Mouse (Mus musculus) limb, embryonic 11.5 days (tissue): ENCODE measurements around the gene Garnl3. TPM values are rescaled to one million over a fixed set of nuclear protein-coding genes. Genes with fewer than 3 reads are reported as not detected.

Source experiments
- ATAC-seq: fragments of 200-750 bp; cut with Nextera tagmentation; 2 replicates; pipeline ENCODE4 v1.8.0; 2017; ENCODE audit warnings: low read depth; ENCODE audit not compliant: insufficient number of reproducible peaks, low FRiP score, low TSS enrichment
- DNase-seq: peaks from one replicate; pipeline ENCODE4 v3.0.0-alpha.2; 2015; ENCODE audit warnings: low spot score
- H3K27ac ChIP-seq: fragments of 300-500 bp; sonication (generic); replicated peaks from 2 replicates; pipeline ENCODE4 v1.5.1; 2014; ENCODE audit warnings: low read depth, mild to moderate bottlenecking, low read length
- H3K27me3 ChIP-seq: fragments of 300-500 bp; sonication (generic); 2 replicates; pipeline ENCODE4 v1.6.1; 2014; ENCODE audit warnings: mild to moderate bottlenecking, low read length, mixed read lengths; ENCODE audit not compliant: control insufficient read depth, insufficient read depth
- H3K36me3 ChIP-seq: fragments of 300-500 bp; sonication (generic); 2 replicates; pipeline ENCODE4 v1.6.1; 2014; ENCODE audit warnings: mild to moderate bottlenecking, low read length, moderate library complexity, mixed read lengths; ENCODE audit not compliant: control insufficient read depth, insufficient read depth
- H3K4me1 ChIP-seq: fragments of 300-500 bp; sonication (generic); 2 replicates; pipeline ENCODE4 v1.6.1; 2014; ENCODE audit warnings: low read length, mixed read lengths; ENCODE audit not compliant: control insufficient read depth, insufficient read depth
- H3K4me2 ChIP-seq: fragments of 300-500 bp; sonication (generic); 2 replicates; pipeline ENCODE4 v1.6.1; 2014; ENCODE audit warnings: low read depth, mild to moderate bottlenecking, moderate library complexity; ENCODE audit not compliant: severe bottlenecking
- H3K4me3 ChIP-seq: fragments of 300-500 bp; sonication (generic); 2 replicates; pipeline ENCODE4 v1.5.1; 2014; ENCODE audit warnings: low read depth, low read length
- H3K9ac ChIP-seq: fragments of 300-500 bp; sonication (generic); 2 replicates; pipeline ENCODE4 v1.6.1; 2014; ENCODE audit warnings: mild to moderate bottlenecking, low read length
- H3K9me3 ChIP-seq: fragments of 300-500 bp; sonication (generic); 2 replicates; pipeline ENCODE4 v1.6.1; 2016; ENCODE audit warnings: low read length; ENCODE audit not compliant: control insufficient read depth
- WGBS: fragments of 180-500 bp; shearing (Covaris S2); extraction: QIAGEN DNeasy Blood & Tissue Kit; methylation state at CpG from one replicate; pipeline ENCODE4 v1.1.7; 2014; 5-methylcytosine and 5-hydroxymethylcytosine counted together
- polyA plus RNA-seq: library from polyadenylated mRNA; unstranded; fragments of >200 nt; fragmentation: Nextera tagmentation; extraction: Ambion mirVana; gene quantifications from 2 replicates; pipeline ENCODE4 v1.2.1, GENCODE M21; 2014

The Garnl3 gene
- polyA plus RNA-seq, 1 experiment from 2014 or later, result 10.4 TPM

GRCm38 (mm10) chr2:33162126-33162525, 30.7 kb upstream of the Garnl3 start:
- ATAC-seq (no peak), DNase-seq (no peak)
- WGBS, result 100% methylated on average over 2 of the region's 2 CpGs
- Histone ChIP-seq H3K4me1 (peaks cover 32% of the 10 kb centered on the region), H3K36me3 (no peaks in the 10 kb centered on the region), H3K27me3 (0 out of 2 replicates have a peak, but pooled peaks cover 2% of the 10 kb centered on the region), H3K27ac (no peak overlapping the region), H3K9ac (peak overlapping the region; percentile 22; the same call in 1 of the 2 replicates), H3K4me3 (no peak overlapping the region), H3K9me3 (no peaks in the 10 kb centered on the region), H3K4me2 (no peak overlapping the region)

GRCm38 (mm10) chr2:33160326-33160973, 29.0 kb upstream of the Garnl3 start:
- Histone ChIP-seq H3K27ac (peak overlapping the region; percentile 77), H3K36me3 (no peaks in the 10 kb centered on the region), H3K27me3 (no peaks in the 10 kb centered on the region), H3K9me3 (no peaks in the 10 kb centered on the region), H3K4me1 (peaks cover 25% of the 10 kb centered on the region), H3K4me3 (no peak overlapping the region), H3K4me2 (no peak overlapping the region), H3K9ac (peak overlapping the region; percentile 23; the same call in 1 of the 2 replicates)
- no peak for ATAC-seq
- 61% methylated on average over 12 of the region's 12 CpGs for WGBS
- no peak for DNase-seq

- WGBS, result 91% methylated on average over 7 of the region's 7 CpGs
- Histone ChIP-seq H3K4me3 (no peak overlapping the region), H3K27me3 (no peaks in the 10 kb centered on the region), H3K27ac (0 out of 2 replicates have a peak overlapping the region, but pooled peaks have one; percentile 77), H3K4me1 (peaks cover 17% of the 10 kb centered on the region), H3K36me3 (no peaks in the 10 kb centered on the region), H3K9me3 (no peaks in the 10 kb centered on the region), H3K9ac (no peak overlapping the region), H3K4me2 (no peak overlapping the region)
- ATAC-seq (no peak), DNase-seq (no peak)
These were observed 28.1 kb upstream of the Garnl3 start for GRCm38 (mm10) chr2:33159593-33159992.

- no peak overlapping the region for H3K4me2 ChIP-seq
- no peaks in the 10 kb centered on the region for H3K9me3 ChIP-seq
- no peaks in the 10 kb centered on the region for H3K36me3 ChIP-seq
- H3K27me3 ChIP-seq, result no peaks in the 10 kb centered on the region
- no peak overlapping the region for H3K9ac ChIP-seq
- WGBS, result 89% methylated on average over 6 of the region's 6 CpGs
- ATAC-seq (no peak), DNase-seq (no peak)
- H3K4me1 ChIP-seq, result peaks cover 17% of the 10 kb centered on the region
- no peak overlapping the region for H3K27ac ChIP-seq
- H3K4me3 ChIP-seq, result no peak overlapping the region
These were observed 27.4 kb upstream of the Garnl3 start for GRCm38 (mm10) chr2:33158895-33159294.

GRCm38 (mm10) chr2:33156283-33156781, 24.9 kb upstream of the Garnl3 start:
- no peak overlapping the region for H3K4me3 ChIP-seq
- ATAC-seq, result no peak
- H3K27ac ChIP-seq, result no peak overlapping the region
- no peak overlapping the region for H3K4me2 ChIP-seq
- H3K9me3 ChIP-seq, result no peaks in the 10 kb centered on the region
- DNase-seq, result no peak
- 74% methylated on average over 5 of the region's 5 CpGs for WGBS
- no peaks in the 10 kb centered on the region for H3K36me3 ChIP-seq
- peaks cover 8% of the 10 kb centered on the region for H3K4me1 ChIP-seq
- H3K9ac ChIP-seq, result no peak overlapping the region
- no peaks in the 10 kb centered on the region for H3K27me3 ChIP-seq

- H3K4me3 ChIP-seq, result no peak overlapping the region
- 20% methylated on average over 5 of the region's 5 CpGs for WGBS
- no peak overlapping the region for H3K4me2 ChIP-seq
- peak; percentile 88 for DNase-seq
- H3K27me3 ChIP-seq, result no peaks in the 10 kb centered on the region
- no peak overlapping the region for H3K9ac ChIP-seq
- no peak; the same call in 1 of the 2 replicates for ATAC-seq
- no peaks in the 10 kb centered on the region for H3K4me1 ChIP-seq
- H3K27ac ChIP-seq, result no peak overlapping the region
- no peaks in the 10 kb centered on the region for H3K9me3 ChIP-seq
- no peaks in the 10 kb centered on the region for H3K36me3 ChIP-seq
These were observed 23.4 kb upstream of the Garnl3 start for GRCm38 (mm10) chr2:33154751-33155372.

GRCm38 (mm10) chr2:33146994-33147393, 15.5 kb upstream of the Garnl3 start:
- H3K4me2 ChIP-seq, result no peak overlapping the region
- no peaks in the 10 kb centered on the region for H3K36me3 ChIP-seq
- 85% methylated on average over 4 of the region's 4 CpGs for WGBS
- DNase-seq (no peak), ATAC-seq (no peak)
- no peaks in the 10 kb centered on the region for H3K4me1 ChIP-seq
- H3K9me3 ChIP-seq, result no peaks in the 10 kb centered on the region
- H3K27ac ChIP-seq, result no peak overlapping the region
- H3K9ac ChIP-seq, result no peak overlapping the region
- no peak overlapping the region for H3K4me3 ChIP-seq
- H3K27me3 ChIP-seq, result no peaks in the 10 kb centered on the region

- Histone ChIP-seq H3K36me3 (no peaks in the 10 kb centered on the region), H3K9ac (no peak overlapping the region), H3K4me3 (no peak overlapping the region), H3K9me3 (no peaks in the 10 kb centered on the region), H3K27me3 (no peaks in the 10 kb centered on the region), H3K4me1 (no peaks in the 10 kb centered on the region), H3K4me2 (no peak overlapping the region), H3K27ac (no peak overlapping the region)
- ATAC-seq (no peak), DNase-seq (no peak)
- WGBS, result 73% methylated on average over 2 of the region's 2 CpGs
These were observed 11.8 kb upstream of the Garnl3 start for GRCm38 (mm10) chr2:33143292-33143691.
